Mouse (Mus musculus) midbrain, embryonic 13.5 days (tissue): Measurements from ENCODE around the gene Scnn1a. TPM values are rescaled to one million over a fixed set of nuclear protein-coding genes. Genes with fewer than 3 reads are reported as not detected.
"Not testable (repeated sequence)": the region's sequence is repeated elsewhere in the genome, so short reads cannot be mapped to it uniquely, and the experiment has no call there.

Experiments used
- ATAC-seq: fragments of 200-750 bp; cut with Nextera tagmentation; 2 replicates; pipeline ENCODE4 v1.8.0; 2017; ENCODE audit warnings: mild to moderate bottlenecking, moderate TSS enrichment, moderate library complexity
- H3K27ac ChIP-seq: fragments of 300-500 bp; sonication (generic); 2 replicates; pipeline ENCODE4 v1.5.1; 2015; ENCODE audit warnings: inconsistent platforms, mild to moderate bottlenecking, moderate library complexity
- H3K27me3 ChIP-seq: fragments of 300-500 bp; sonication (generic); 2 replicates; pipeline ENCODE4 v1.6.1; 2015; ENCODE audit warnings: mild to moderate bottlenecking, inconsistent platforms
- H3K36me3 ChIP-seq: fragments of 300-500 bp; sonication (generic); 2 replicates; pipeline ENCODE4 v1.6.1; 2015; ENCODE audit warnings: mild to moderate bottlenecking, inconsistent platforms
- H3K4me1 ChIP-seq: fragments of 300-500 bp; sonication (generic); replicated peaks from 2 replicates; pipeline ENCODE4 v1.6.1; 2015; ENCODE audit warnings: inconsistent platforms
- H3K4me2 ChIP-seq: fragments of 300-500 bp; sonication (generic); replicated peaks from 2 replicates; pipeline ENCODE4 v1.6.1; 2015; ENCODE audit warnings: moderate library complexity, mild to moderate bottlenecking, inconsistent platforms
- H3K4me3 ChIP-seq: fragments of 300-500 bp; sonication (generic); replicated peaks from 2 replicates; pipeline ENCODE4 v1.5.1; 2015; ENCODE audit warnings: mild to moderate bottlenecking, inconsistent platforms
- H3K9ac ChIP-seq: fragments of 300-500 bp; sonication (generic); replicated peaks from 2 replicates; pipeline ENCODE4 v1.6.1; 2015; ENCODE audit warnings: mild to moderate bottlenecking, inconsistent platforms
- H3K9me3 ChIP-seq: fragments of 300-500 bp; sonication (generic); 2 replicates; pipeline ENCODE4 v1.6.1; 2016; ENCODE audit warnings: mild to moderate bottlenecking, inconsistent platforms
- WGBS: fragments of 180-500 bp; shearing (Covaris S2); methylation state at CpG from one replicate; pipeline ENCODE4 v1.1.7; 2015; 5-methylcytosine and 5-hydroxymethylcytosine counted together
- polyA plus RNA-seq: library from polyadenylated mRNA; unstranded; fragments of >200 nt; fragmentation: Nextera tagmentation; extraction: Ambion mirVana; gene quantifications from 2 replicates; pipeline ENCODE4 v1.2.1, GENCODE M21; 2015

Gene Scnn1a
- polyA plus RNA-seq, 1 experiment from 2014 or later, result 0.46 TPM

DNA sequence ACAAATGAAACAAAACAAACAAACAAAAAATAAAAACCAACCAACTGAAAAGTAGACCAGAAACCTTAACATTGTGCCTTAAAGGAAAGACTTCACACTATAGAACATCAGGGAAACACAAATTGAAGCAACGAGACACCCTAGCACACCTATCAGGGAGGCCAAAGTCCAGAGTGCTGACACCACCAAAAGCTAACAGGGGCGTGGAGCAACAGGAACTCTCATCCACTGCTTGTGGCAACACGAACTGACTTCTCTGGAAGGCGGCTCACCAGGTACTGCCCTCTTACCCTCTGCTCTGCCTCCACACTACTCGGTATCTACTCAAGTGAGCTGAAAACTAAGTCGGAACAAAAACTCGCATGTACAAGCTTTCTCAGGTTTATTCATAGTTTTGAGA lies 28.2 kb upstream of the Scnn1a start:
- no peak overlapping the region for H3K4me2 ChIP-seq
- no peaks in the 10 kb centered on the region for H3K36me3 ChIP-seq
- no peaks in the 10 kb centered on the region for H3K9me3 ChIP-seq
- no peaks in the 10 kb centered on the region for H3K4me1 ChIP-seq
- no peak overlapping the region for H3K9ac ChIP-seq
- H3K4me3 ChIP-seq, result no peak overlapping the region
- H3K27me3 ChIP-seq, result no peaks in the 10 kb centered on the region
- H3K27ac ChIP-seq, result no peak overlapping the region
- WGBS, result 91% methylated on average over 7 of the region's 7 CpGs
- no peak for ATAC-seq

- Histone ChIP-seq H3K36me3 (no peaks in the 10 kb centered on the region), H3K27me3 (no peaks in the 10 kb centered on the region), H3K4me1 (no peaks in the 10 kb centered on the region), H3K4me3 (no peak overlapping the region), H3K4me2 (no peak overlapping the region), H3K9me3 (no peaks in the 10 kb centered on the region), H3K9ac (no peak overlapping the region), H3K27ac (no peak overlapping the region)
- WGBS, result 82% methylated on average over 4 of the region's 4 CpGs
- ATAC-seq, result no peak
Observed at GRCm38 (mm10) chr6:125294049-125294448, 26.4 kb upstream of the Scnn1a start.

GRCm38 (mm10) chr6:125297149-125297820 lies 23.2 kb upstream of the Scnn1a start:
- Histone ChIP-seq H3K27me3 (no peaks in the 10 kb centered on the region), H3K4me2 (no peak overlapping the region), H3K27ac (no peak overlapping the region), H3K4me1 (no peaks in the 10 kb centered on the region), H3K9ac (no peak overlapping the region), H3K36me3 (no peaks in the 10 kb centered on the region), H3K4me3 (no peak overlapping the region), H3K9me3 (no peaks in the 10 kb centered on the region)
- WGBS, result 71% methylated on average over 5 of the region's 5 CpGs
- no peak for ATAC-seq

GRCm38 (mm10) chr6:125300982-125301381 lies 19.5 kb upstream of the Scnn1a start:
- no peak for ATAC-seq
- Histone ChIP-seq H3K4me2 (no peak overlapping the region), H3K4me1 (no peaks in the 10 kb centered on the region), H3K4me3 (no peak overlapping the region), H3K9me3 (no peaks in the 10 kb centered on the region), H3K36me3 (no peaks in the 10 kb centered on the region), H3K9ac (no peak overlapping the region), H3K27ac (no peak overlapping the region), H3K27me3 (no peaks in the 10 kb centered on the region)
- 68% methylated on average over 1 of the region's 1 CpGs for WGBS

DNA sequence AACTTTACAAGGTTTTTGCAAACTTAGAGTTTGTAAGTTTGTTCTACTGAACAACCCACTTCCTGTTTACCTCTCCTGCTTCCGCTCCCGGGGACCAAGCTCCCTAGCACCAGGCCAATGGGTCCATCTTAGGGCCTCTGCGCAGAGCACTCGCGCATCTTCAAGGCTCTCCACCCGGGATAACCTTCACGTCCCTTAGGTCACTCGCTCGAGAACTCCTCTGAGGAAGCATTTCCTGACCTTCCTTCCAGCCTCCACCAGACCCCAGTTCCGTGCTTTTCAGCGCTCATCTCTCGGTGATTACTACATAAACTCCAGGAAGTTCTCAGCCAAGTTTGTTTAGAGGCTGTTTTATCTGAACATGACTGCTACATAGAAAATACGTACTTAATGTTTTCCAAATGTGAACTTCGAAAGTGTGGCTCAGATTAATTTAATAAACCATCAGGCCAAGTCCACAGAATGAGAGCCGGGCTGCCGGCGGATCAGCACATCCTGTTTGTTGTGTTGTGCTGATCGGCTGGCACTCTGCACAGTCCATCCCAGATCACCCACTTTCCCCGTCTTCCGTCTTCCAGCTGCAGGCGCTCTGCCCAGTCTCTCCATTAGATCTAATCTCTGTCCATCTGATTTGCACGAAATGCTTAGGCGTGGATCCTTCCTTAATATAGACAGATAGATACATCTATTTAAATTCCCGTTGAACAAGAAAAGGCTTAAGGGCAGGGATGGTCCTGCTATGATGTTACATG lies 18.1 kb upstream of the Scnn1a start:
- Histone ChIP-seq H3K36me3 (peaks cover 8% of the 10 kb centered on the region; the same call in 1 of the 2 replicates), H3K27me3 (no peaks in the 10 kb centered on the region), H3K27ac (no peak overlapping the region), H3K4me2 (no peak overlapping the region), H3K4me1 (no peaks in the 10 kb centered on the region), H3K9ac (no peak overlapping the region), H3K9me3 (no peaks in the 10 kb centered on the region), H3K4me3 (no peak overlapping the region)
- WGBS, result 90% methylated on average over 24 of the region's 24 CpGs
- ATAC-seq, result no peak

GRCm38 (mm10) chr6:125303242-125303641 lies 17.2 kb upstream of the Scnn1a start:
- no peak overlapping the region for H3K9ac ChIP-seq
- H3K27me3 ChIP-seq, result no peaks in the 10 kb centered on the region
- no peak for ATAC-seq
- H3K4me3 ChIP-seq, result no peak overlapping the region
- H3K9me3 ChIP-seq, result no peaks in the 10 kb centered on the region
- no peak overlapping the region for H3K27ac ChIP-seq
- 80% methylated on average over 4 of the region's 4 CpGs for WGBS
- H3K4me2 ChIP-seq, result no peak overlapping the region
- no peaks in the 10 kb centered on the region for H3K4me1 ChIP-seq
- peaks cover 8% of the 10 kb centered on the region; the same call in 1 of the 2 replicates for H3K36me3 ChIP-seq

- 92% methylated on average over 7 of the region's 7 CpGs for WGBS
Observed at GRCm38 (mm10) chr6:125304408-125304807, 16.1 kb upstream of the Scnn1a start.

DNA sequence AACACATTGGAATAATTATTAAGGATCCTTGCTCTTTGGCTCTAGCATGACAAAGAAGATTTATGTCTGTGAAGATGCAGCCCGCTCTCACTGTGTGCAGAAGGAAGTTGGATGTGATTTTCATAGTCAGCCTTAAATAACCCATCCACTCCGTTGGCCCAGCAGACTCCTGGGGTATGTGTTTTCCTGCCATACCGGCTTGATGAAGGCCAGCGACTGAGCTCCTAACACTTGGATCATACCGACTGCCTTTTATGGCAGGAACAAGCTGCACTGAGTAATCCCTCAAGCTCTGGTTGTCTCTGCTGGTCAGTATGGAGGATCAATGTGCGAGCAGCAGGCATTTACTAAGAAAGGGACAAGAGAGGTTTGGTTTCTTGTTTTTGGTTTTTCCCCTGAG lies 15.0 kb upstream of the Scnn1a start:
- no peak overlapping the region for H3K4me3 ChIP-seq
- H3K4me1 ChIP-seq, result 0 out of 2 replicates have a peak, but pooled peaks cover 7% of the 10 kb centered on the region
- no peak for ATAC-seq
- H3K36me3 ChIP-seq, result peaks cover 8% of the 10 kb centered on the region; the same call in 1 of the 2 replicates
- H3K27me3 ChIP-seq, result no peaks in the 10 kb centered on the region
- 88% methylated on average over 6 of the region's 6 CpGs for WGBS
- H3K27ac ChIP-seq, result no peak overlapping the region
- no peak overlapping the region for H3K9ac ChIP-seq
- no peak overlapping the region for H3K4me2 ChIP-seq
- H3K9me3 ChIP-seq, result no peaks in the 10 kb centered on the region

More at GRCm38 (mm10) chr6:125304408-125304807, 16.1 kb upstream of the Scnn1a start:
- H3K9ac ChIP-seq, H3K36me3 ChIP-seq, ATAC-seq, H3K27ac ChIP-seq, H3K9me3 ChIP-seq, H3K4me3 ChIP-seq, H3K4me1 ChIP-seq, H3K27me3 ChIP-seq, H3K4me2 ChIP-seq: not testable (repeated sequence)

GRCm38 (mm10) chr6:125307091-125307490 lies 13.4 kb upstream of the Scnn1a start:
- Histone ChIP-seq H3K27ac (no peak overlapping the region), H3K4me1 (0 out of 2 replicates have a peak, but pooled peaks cover 7% of the 10 kb centered on the region), H3K27me3 (no peaks in the 10 kb centered on the region), H3K9ac (no peak overlapping the region), H3K4me3 (no peak overlapping the region), H3K4me2 (no peak overlapping the region), H3K36me3 (peaks cover 8% of the 10 kb centered on the region; the same call in 1 of the 2 replicates), H3K9me3 (no peaks in the 10 kb centered on the region)
- 92% methylated on average over 5 of the region's 5 CpGs for WGBS
- no peak for ATAC-seq

- Histone ChIP-seq H3K9me3 (no peaks in the 10 kb centered on the region), H3K4me2 (0 out of 2 replicates have a peak overlapping the region, but pooled peaks have one; percentile 11), H3K4me3 (no peak overlapping the region), H3K4me1 (peaks cover 21% of the 10 kb centered on the region), H3K36me3 (peaks cover 8% of the 10 kb centered on the region; the same call in 1 of the 2 replicates), H3K9ac (no peak overlapping the region), H3K27ac (no peak overlapping the region), H3K27me3 (no peaks in the 10 kb centered on the region)
- 6% methylated on average over 13 of the region's 13 CpGs for WGBS
- ATAC-seq, result no peak
Observed at GRCm38 (mm10) chr6:125308921-125309320, 11.5 kb upstream of the Scnn1a start.

DNA sequence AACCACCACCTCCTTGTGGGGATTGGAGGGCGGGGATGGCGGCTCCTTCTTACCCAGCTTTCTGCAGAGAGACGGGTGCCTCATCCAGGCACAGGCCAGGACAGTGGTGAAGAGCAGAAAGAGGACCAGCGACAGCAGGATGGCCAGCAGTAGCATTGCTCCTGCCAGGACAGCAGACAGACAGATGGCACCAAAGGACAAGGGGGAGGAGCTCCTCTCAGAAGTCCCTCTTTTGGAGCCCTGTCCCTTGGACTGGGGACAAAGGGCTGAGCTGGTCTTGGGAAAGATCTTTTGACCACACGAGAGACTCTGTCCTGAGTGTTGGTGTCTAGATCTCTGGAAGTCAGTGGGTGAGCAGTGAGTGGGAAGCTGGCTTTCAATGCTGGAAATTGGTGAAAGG lies 11.1 kb upstream of the Scnn1a start:
- Histone ChIP-seq H3K36me3 (peaks cover 8% of the 10 kb centered on the region; the same call in 1 of the 2 replicates), H3K4me3 (no peak overlapping the region), H3K27me3 (no peaks in the 10 kb centered on the region), H3K9me3 (no peaks in the 10 kb centered on the region), H3K9ac (no peak overlapping the region), H3K4me1 (peaks cover 26% of the 10 kb centered on the region), H3K27ac (no peak overlapping the region), H3K4me2 (no peak overlapping the region)
- ATAC-seq, result no peak
- 45% methylated on average over 5 of the region's 5 CpGs for WGBS

- Histone ChIP-seq H3K27me3 (no peaks in the 10 kb centered on the region), H3K36me3 (peaks cover 2% of the 10 kb centered on the region; the same call in 1 of the 2 replicates), H3K4me1 (peaks cover 27% of the 10 kb centered on the region), H3K4me2 (peak overlapping the region; percentile 64), H3K9me3 (no peaks in the 10 kb centered on the region), H3K27ac (no peak overlapping the region), H3K9ac (no peak overlapping the region; the same call in 1 of the 2 replicates), H3K4me3 (0 out of 2 replicates have a peak overlapping the region, but pooled peaks have one; percentile 35)
- ATAC-seq, result no peak
- 86% methylated on average over 9 of the region's 9 CpGs for WGBS
Observed at GRCm38 (mm10) chr6:125312171-125312570, 8.3 kb upstream of the Scnn1a start.
